Mouse (Mus musculus): ENCODE data around the gene Tmcc1.
"Not testable (repeated sequence)": the region's sequence is repeated elsewhere in the genome, so short reads cannot be mapped to it uniquely, and the experiment has no call there.

Gene Tmcc1

GRCm38 (mm10) chr6:116141696-116142095 is 51.6 kb downstream of the Tmcc1 start:
- no peak for DNase-seq (ENCODE audit: low spot score)

- DNase-seq (ENCODE audit: low spot score) = no peak
These were observed 52.5 kb downstream of the Tmcc1 start for GRCm38 (mm10) chr6:116140782-116141181.

- peak; percentile 4 for DNase-seq (ENCODE audit: low spot score)
These were observed 54.0 kb downstream of the Tmcc1 start for GRCm38 (mm10) chr6:116139143-116139856.

GRCm38 (mm10) chr6:116135971-116136632 is 57.2 kb downstream of the Tmcc1 start:
- DNase-seq (ENCODE audit: low spot score) = no peak

GRCm38 (mm10) chr6:116133756-116134155 is 59.5 kb downstream of the Tmcc1 start:
- DNase-seq (ENCODE audit: low spot score) = no peak

GRCm38 (mm10) chr6:116131771-116132170 is 61.5 kb downstream of the Tmcc1 start:
- no peak for DNase-seq (ENCODE audit: low spot score)

- DNase-seq (ENCODE audit: low spot score) = peak; percentile 10
These were observed 64.6 kb downstream of the Tmcc1 start for GRCm38 (mm10) chr6:116128710-116129109.

GRCm38 (mm10) chr6:116127918-116128443 is 65.3 kb downstream of the Tmcc1 start:
- DNase-seq (ENCODE audit: low spot score) = no peak

GRCm38 (mm10) chr6:116126577-116126976 is 66.7 kb downstream of the Tmcc1 start:
- DNase-seq (ENCODE audit: low spot score) = no peak

- no peak for DNase-seq (ENCODE audit: low spot score)
These were observed 70.4 kb downstream of the Tmcc1 start for GRCm38 (mm10) chr6:116122881-116123280.

- DNase-seq (ENCODE audit: low spot score) = no peak
These were observed 73.6 kb downstream of the Tmcc1 start for GRCm38 (mm10) chr6:116119669-116120068.

- not testable (repeated sequence) for DNase-seq (ENCODE audit: low spot score)
These were observed 76.7 kb downstream of the Tmcc1 start for GRCm38 (mm10) chr6:116116634-116117033.

GRCm38 (mm10) chr6:116110588-116110987 is 82.7 kb downstream of the Tmcc1 start:
- DNase-seq (ENCODE audit: low spot score) = no peak

GRCm38 (mm10) chr6:116107471-116108358 is 85.6 kb downstream of the Tmcc1 start:
- no peak for DNase-seq (ENCODE audit: low spot score)

GRCm38 (mm10) chr6:116106967-116107470 is 86.3 kb downstream of the Tmcc1 start:
- no peak for DNase-seq (ENCODE audit: low spot score)

- no peak for DNase-seq (ENCODE audit: low spot score)
These were observed 95.7 kb downstream of the Tmcc1 start for GRCm38 (mm10) chr6:116097579-116097978.

GRCm38 (mm10) chr6:116089402-116089801 is 103.9 kb downstream of the Tmcc1 start:
- no peak for DNase-seq (ENCODE audit: low spot score)

- DNase-seq (ENCODE audit: low spot score) = no peak
These were observed 107.2 kb downstream of the Tmcc1 start for GRCm38 (mm10) chr6:116086036-116086435.

- DNase-seq (ENCODE audit: low spot score) = no peak
These were observed 111.0 kb downstream of the Tmcc1 start for GRCm38 (mm10) chr6:116082239-116082638.

GRCm38 (mm10) chr6:116081375-116081774 is 111.9 kb downstream of the Tmcc1 start:
- DNase-seq (ENCODE audit: low spot score) = no peak

GRCm38 (mm10) chr6:116080756-116081155 is 112.5 kb downstream of the Tmcc1 start:
- DNase-seq (ENCODE audit: low spot score) = no peak

- DNase-seq (ENCODE audit: low spot score) = no peak
These were observed 115.7 kb downstream of the Tmcc1 start for GRCm38 (mm10) chr6:116077608-116078007.

All from c-Kit-positive CD71-positive TER-119-positive erythroid progenitor cells, embryonic 14.5 days (primary cell).